Mouse (Mus musculus) heart, embryonic 11.5 days (tissue): ENCODE results near the gene Bud13. TPM values are rescaled to one million over a fixed set of nuclear protein-coding genes. Genes with fewer than 3 reads are reported as not detected.

Source experiments
- ATAC-seq: fragments of 200-750 bp; cut with Nextera tagmentation; replicated peaks from 2 replicates; pipeline ENCODE4 v1.8.0; 2017; ENCODE audit warnings: moderate library complexity; ENCODE audit not compliant: insufficient number of reproducible peaks, low FRiP score, low TSS enrichment
- H3K27ac ChIP-seq: fragments of 300-500 bp; sonication (generic); 2 replicates; pipeline ENCODE4 v1.5.1; 2014; ENCODE audit warnings: mild to moderate bottlenecking, low read depth, low read length
- H3K27me3 ChIP-seq: fragments of 300-500 bp; sonication (generic); 2 replicates; pipeline ENCODE4 v1.6.1; 2014; ENCODE audit warnings: mild to moderate bottlenecking, low read length, mixed read lengths; ENCODE audit not compliant: control insufficient read depth, insufficient read depth
- H3K36me3 ChIP-seq: fragments of 300-500 bp; sonication (generic); 2 replicates; pipeline ENCODE4 v1.6.1; 2014; ENCODE audit warnings: mild to moderate bottlenecking, low read length, moderate library complexity, mixed read lengths; ENCODE audit not compliant: control insufficient read depth, insufficient read depth
- H3K4me1 ChIP-seq: fragments of 300-500 bp; sonication (generic); 2 replicates; pipeline ENCODE4 v1.6.1; 2014; ENCODE audit warnings: low read length; ENCODE audit not compliant: control insufficient read depth, insufficient read depth
- H3K4me2 ChIP-seq: fragments of 300-500 bp; sonication (generic); 2 replicates; pipeline ENCODE4 v1.6.1; 2014; ENCODE audit warnings: mild to moderate bottlenecking, moderate library complexity
- H3K4me3 ChIP-seq: fragments of 300-500 bp; sonication (generic); 2 replicates; pipeline ENCODE4 v1.5.1; 2014; ENCODE audit warnings: low read depth, low read length
- H3K9ac ChIP-seq: fragments of 300-500 bp; sonication (generic); 2 replicates; pipeline ENCODE4 v1.6.1; 2014; ENCODE audit warnings: mild to moderate bottlenecking, low read depth, low read length, moderate library complexity
- H3K9me3 ChIP-seq: fragments of 300-500 bp; sonication (generic); replicated peaks from 2 replicates; pipeline ENCODE4 v1.6.1; 2016; ENCODE audit warnings: low read length; ENCODE audit not compliant: control insufficient read depth
- WGBS: fragments of 180-500 bp; shearing (Covaris S2); extraction: QIAGEN DNeasy Blood & Tissue Kit; methylation state at CpG from one replicate; pipeline ENCODE4 v1.1.7; 2014; ENCODE audit not compliant: insufficient replicate concordance; 5-methylcytosine and 5-hydroxymethylcytosine counted together
- polyA plus RNA-seq: library from polyadenylated mRNA; unstranded; fragments of >200 nt; fragmentation: Nextera tagmentation; extraction: Ambion mirVana; gene quantifications from 2 replicates; pipeline ENCODE4 v1.2.1, GENCODE M21; 2014

The Bud13 gene
- polyA plus RNA-seq, 1 experiment from 2014 or later: 16.6 TPM

GRCm38 (mm10) chr9:46243584-46243983, 39.2 kb upstream of the Bud13 start:
- no peak overlapping the region for H3K27ac ChIP-seq
- H3K9ac ChIP-seq: no peak overlapping the region; the same call in 1 of the 2 replicates
- no peak overlapping the region for H3K4me2 ChIP-seq

GRCm38 (mm10) chr9:46246752-46247324, 36.0 kb upstream of the Bud13 start:
- H3K27me3 ChIP-seq: no peaks in the 10 kb centered on the region
- H3K4me1 ChIP-seq: peaks cover 11% of the 10 kb centered on the region; the same call in 1 of the 2 replicates
- no peak overlapping the region for H3K4me2 ChIP-seq
- no peak overlapping the region for H3K4me3 ChIP-seq
- no peak overlapping the region for H3K27ac ChIP-seq
- H3K9ac ChIP-seq: no peak overlapping the region
- 31% methylated on average over 11 of the region's 11 CpGs for WGBS
- no peaks in the 10 kb centered on the region for H3K9me3 ChIP-seq
- no peak for ATAC-seq
- H3K36me3 ChIP-seq: no peaks in the 10 kb centered on the region

More at GRCm38 (mm10) chr9:46243584-46243983, 39.2 kb upstream of the Bud13 start:
- Histone ChIP-seq H3K36me3 (no peaks in the 10 kb centered on the region), H3K27me3 (no peaks in the 10 kb centered on the region), H3K4me3 (no peak overlapping the region), H3K4me1 (peaks cover 11% of the 10 kb centered on the region; the same call in 1 of the 2 replicates), H3K9me3 (no peaks in the 10 kb centered on the region)
- WGBS: 32% methylated on average over 8 of the region's 8 CpGs
- ATAC-seq: no peak

- Histone ChIP-seq H3K4me1 (no peaks in the 10 kb centered on the region), H3K9ac (no peak overlapping the region), H3K4me2 (no peak overlapping the region), H3K36me3 (no peaks in the 10 kb centered on the region), H3K27ac (no peak overlapping the region), H3K4me3 (no peak overlapping the region), H3K9me3 (no peaks in the 10 kb centered on the region), H3K27me3 (no peaks in the 10 kb centered on the region)
- ATAC-seq: no peak
- 79% methylated on average over 7 of the region's 7 CpGs for WGBS
Observed at GRCm38 (mm10) chr9:46256177-46256576, 26.6 kb upstream of the Bud13 start.

DNA sequence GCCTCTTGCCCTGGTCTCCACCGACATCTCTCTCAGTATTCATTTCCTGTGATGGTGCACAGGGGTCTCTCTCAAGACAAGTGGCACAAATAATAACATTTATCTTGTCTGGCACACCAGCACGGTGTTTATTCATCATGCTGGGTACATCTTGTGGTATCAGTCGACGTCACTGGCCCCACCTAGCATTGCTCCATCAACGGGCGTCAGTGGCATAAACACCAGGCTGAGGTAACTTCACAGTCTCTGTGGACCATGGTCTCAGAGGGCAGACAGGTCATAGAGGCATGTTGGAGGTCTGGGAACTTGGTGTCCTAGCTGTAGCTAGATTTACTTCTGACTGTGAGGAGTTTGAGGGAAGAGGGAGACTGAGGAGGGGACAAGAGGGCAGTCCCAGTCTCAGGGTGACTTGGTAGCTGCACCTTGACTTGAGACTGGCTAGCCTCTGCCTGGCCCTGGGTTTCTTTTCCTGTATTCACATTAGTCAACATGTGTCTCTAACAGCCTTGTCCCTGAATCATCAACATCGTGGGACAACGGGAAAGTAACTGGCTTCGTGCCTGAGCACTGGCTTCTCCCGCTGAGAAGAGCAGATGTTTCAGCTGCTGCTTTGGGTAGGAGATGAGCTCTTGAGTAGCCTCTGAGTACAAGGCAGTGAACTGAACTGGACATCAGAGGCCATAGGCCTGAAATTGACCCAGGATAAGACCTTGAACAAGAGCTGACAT, 26.0 kb upstream of the Bud13 start:
- 84% methylated on average over 10 of the region's 10 CpGs for WGBS
- ATAC-seq: no peak
- Histone ChIP-seq H3K9ac (no peak overlapping the region), H3K4me1 (no peaks in the 10 kb centered on the region), H3K36me3 (no peaks in the 10 kb centered on the region), H3K27ac (no peak overlapping the region), H3K9me3 (no peaks in the 10 kb centered on the region), H3K4me2 (no peak overlapping the region), H3K4me3 (no peak overlapping the region), H3K27me3 (no peaks in the 10 kb centered on the region)

- Histone ChIP-seq H3K4me1 (no peaks in the 10 kb centered on the region), H3K9me3 (no peaks in the 10 kb centered on the region), H3K27me3 (no peaks in the 10 kb centered on the region), H3K4me2 (no peak overlapping the region), H3K9ac (no peak overlapping the region), H3K27ac (peak overlapping the region; percentile 46), H3K36me3 (no peaks in the 10 kb centered on the region), H3K4me3 (no peak overlapping the region)
- WGBS: 63% methylated on average over 3 of the region's 3 CpGs
- no peak for ATAC-seq
Observed at GRCm38 (mm10) chr9:46257546-46257945, 25.3 kb upstream of the Bud13 start.

GRCm38 (mm10) chr9:46259111-46259510, 23.7 kb upstream of the Bud13 start:
- no peaks in the 10 kb centered on the region for H3K4me1 ChIP-seq
- H3K4me2 ChIP-seq: no peak overlapping the region
- no peak for ATAC-seq
- H3K27ac ChIP-seq: no peak overlapping the region
- WGBS: 78% methylated on average over 6 of the region's 6 CpGs
- H3K36me3 ChIP-seq: no peaks in the 10 kb centered on the region
- H3K27me3 ChIP-seq: no peaks in the 10 kb centered on the region
- no peaks in the 10 kb centered on the region for H3K9me3 ChIP-seq
- H3K4me3 ChIP-seq: no peak overlapping the region
- H3K9ac ChIP-seq: no peak overlapping the region

DNA sequence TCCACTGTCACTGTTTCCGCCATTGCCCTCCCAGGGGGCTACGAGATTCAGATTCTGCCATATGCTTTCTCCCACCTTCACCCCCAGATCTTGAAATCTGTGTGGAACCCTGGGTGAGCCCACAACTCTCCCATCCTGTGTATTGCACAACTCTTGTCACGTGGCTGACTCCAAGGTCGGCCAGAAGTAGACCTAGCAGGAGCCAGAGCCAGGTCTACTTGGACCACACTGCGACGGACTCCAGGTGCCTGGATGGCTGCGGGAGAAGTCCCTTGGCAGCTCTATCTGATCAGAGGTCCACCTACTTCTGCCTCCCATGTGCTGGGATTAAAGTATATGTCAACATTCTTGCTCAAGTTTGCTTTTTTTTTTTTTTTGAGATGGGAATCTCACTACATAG, 21.7 kb upstream of the Bud13 start:
- ATAC-seq: no peak
- Histone ChIP-seq H3K4me3 (no peak overlapping the region), H3K4me2 (no peak overlapping the region), H3K36me3 (no peaks in the 10 kb centered on the region), H3K27me3 (no peaks in the 10 kb centered on the region), H3K9me3 (no peaks in the 10 kb centered on the region), H3K9ac (no peak overlapping the region), H3K4me1 (no peaks in the 10 kb centered on the region), H3K27ac (no peak overlapping the region)
- WGBS: 81% methylated on average over 7 of the region's 7 CpGs

- 50% methylated on average over 7 of the region's 7 CpGs for WGBS
- no peak within 1 kb of the TSS for H3K9ac ChIP-seq
- no peaks in the 10 kb centered on the region for H3K36me3 ChIP-seq
- no peaks in the 10 kb centered on the region for H3K9me3 ChIP-seq
- H3K27me3 ChIP-seq: peaks cover 30% of the 10 kb centered on the region
- H3K27ac ChIP-seq: no peak within 1 kb of the TSS
- H3K4me2 ChIP-seq: no peak within 1 kb of the TSS
- no peak for ATAC-seq
- H3K4me3 ChIP-seq: no peak within 1 kb of the TSS
- H3K4me1 ChIP-seq: no peaks in the 10 kb centered on the region; the same call in 1 of the 2 replicates
Observed at GRCm38 (mm10) chr9:46268343-46268873, 14.4 kb upstream of the Bud13 start, which contains the start of gene Apoa5. Gene Apoa5 (plus strand): TSS chr9:46268633.
